Mouse (Mus musculus) megakaryocyte, embryonic 14.5 days (primary cell): ENCODE results near the gene Mapkapk3.
"Not testable (repeated sequence)": the region's sequence is repeated elsewhere in the genome, so short reads cannot be mapped to it uniquely, and the experiment has no call there.

Experiments
- FLI1 ChIP-seq: IDR thresholded peaks from 2 replicates; pipeline ENCODE4 v1.6.1; 2012; ENCODE audit warnings: low read length, inconsistent platforms, mixed read lengths
- GATA1 ChIP-seq: IDR thresholded peaks from 3 replicates; pipeline ENCODE4 v1.6.1; 2012; ENCODE audit warnings: mixed read lengths, low read length, inconsistent platforms, borderline replicate concordance

DNA sequence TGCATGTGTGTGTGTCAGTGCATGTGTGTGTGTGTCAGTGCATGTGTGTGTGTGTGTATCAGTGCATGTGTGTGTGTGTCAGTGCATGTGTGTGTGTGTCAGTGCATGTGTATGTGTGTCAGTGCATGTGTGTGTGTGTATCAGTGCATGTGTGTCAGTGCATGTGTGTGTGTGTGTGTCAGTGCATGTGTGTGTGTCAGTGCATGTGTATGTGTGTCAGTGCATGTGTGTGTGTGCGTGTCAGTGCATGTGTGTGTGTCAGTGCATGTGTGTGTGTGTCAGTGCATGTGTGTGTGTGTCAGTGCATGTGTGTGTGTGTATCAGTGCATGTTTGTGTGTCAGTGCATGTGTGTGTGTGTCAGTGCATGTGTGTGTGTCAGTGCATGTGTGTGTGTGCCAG lies 17.0 kb upstream of the Mapkapk3 start:
- not testable (repeated sequence) for TF ChIP-seq GATA1, FLI1
